Mouse (Mus musculus) liver, embryonic 14.5 days (tissue): ENCODE data around the gene Micu1.

Experiments used
- CTCF ChIP-seq: IDR thresholded peaks from 2 replicates; pipeline ENCODE4 v1.5.1; 2016; ENCODE audit warnings: antibody characterized with exemption, low read depth, control low read depth
- EP300 ChIP-seq: IDR thresholded peaks from 2 replicates; pipeline ENCODE4 v1.6.1; 2016; ENCODE audit warnings: antibody characterized with exemption, low read depth

GRCm38 (mm10) chr10:59729842-59730241 lies 27.6 kb downstream of the Micu1 start:
- TF ChIP-seq CTCF (no peak), EP300 (no peak)
